Mouse (Mus musculus): ENCODE measurements around the gene Wipf2.

GRCm38 (mm10) chr11:98949242-98949957 lies 86.0 kb downstream of the Wipf2 start:
- TF ChIP-seq CHD2 (IDR thresholded peaks at IDR 0.05; ENCODE audit: low read length) (no peak), RCOR1 (IDR thresholded peaks at IDR 0.05; ENCODE audit: low read depth, low read length) (no peak), EP300 (IDR thresholded peaks at IDR 0.05; ENCODE audit: low read depth in 1 of 2, low read length in 2 of 2) (peak in 1 of 2 experiments; percentile 75; a peak in 2 of 4 replicates), MAX (IDR thresholded peaks at IDR 0.05; ENCODE audit: low read length) (peak; percentile 39; the same call in 1 of the 2 replicates), CTCF (IDR thresholded peaks at IDR 0.05 in 2 of 3, conservative IDR thresholded peaks at IDR 0.05 in 1 of 3; ENCODE audit: control insufficient read depth in 1 of 3, insufficient read depth in 1 of 3, low read depth in 2 of 3, low read length in 3 of 3, poor library complexity in 1 of 3, severe bottlenecking in 1 of 3) (no peak), ZNF384 (IDR thresholded peaks at IDR 0.05; ENCODE audit: low read depth, low read length) (no peak), POLR2A (IDR thresholded peaks at IDR 0.05; ENCODE audit: control insufficient read depth in 1 of 2, insufficient read depth in 1 of 2, low read depth in 1 of 2, low read length in 2 of 2, poor library complexity in 1 of 2) (no peak)

Data from MEL (cell line).